Mouse (Mus musculus) brain, embryonic 14.5 days (tissue): ENCODE measurements around the gene Apoe. TPM values are rescaled to one million over a fixed set of nuclear protein-coding genes. Genes with fewer than 3 reads are reported as not detected.

Experiments
- DNase-seq: peaks from one replicate; pipeline ENCODE4 v3.0.0-alpha.2; 2011; ENCODE audit warnings: low read depth
- CTCF ChIP-seq: fragments of 200-500 bp; IDR thresholded peaks from 2 replicates; pipeline ENCODE4 v1.5.1; 2012; ENCODE audit warnings: inconsistent platforms, mild to moderate bottlenecking, moderate library complexity, borderline replicate concordance; ENCODE audit not compliant: insufficient read depth, insufficient read length; ENCODE audit errors: extremely low read depth
- POLR2A ChIP-seq: fragments of 200-500 bp; IDR thresholded peaks from 2 replicates; pipeline ENCODE4 v1.6.1; 2012; ENCODE audit warnings: mild to moderate bottlenecking, inconsistent platforms, borderline replicate concordance; ENCODE audit not compliant: poor library complexity, insufficient read depth, insufficient read length, severe bottlenecking; ENCODE audit errors: extremely low read depth
- polyA plus RNA-seq: library from polyadenylated mRNA; depleted of rRNA; stranded (reverse); fragments of >200 nt; gene quantifications from 2 replicates; pipeline ENCODE4 v1.2.3, GENCODE M21; 2012

Gene Apoe
- polyA plus RNA-seq, 1 experiment, result 295 TPM

DNA sequence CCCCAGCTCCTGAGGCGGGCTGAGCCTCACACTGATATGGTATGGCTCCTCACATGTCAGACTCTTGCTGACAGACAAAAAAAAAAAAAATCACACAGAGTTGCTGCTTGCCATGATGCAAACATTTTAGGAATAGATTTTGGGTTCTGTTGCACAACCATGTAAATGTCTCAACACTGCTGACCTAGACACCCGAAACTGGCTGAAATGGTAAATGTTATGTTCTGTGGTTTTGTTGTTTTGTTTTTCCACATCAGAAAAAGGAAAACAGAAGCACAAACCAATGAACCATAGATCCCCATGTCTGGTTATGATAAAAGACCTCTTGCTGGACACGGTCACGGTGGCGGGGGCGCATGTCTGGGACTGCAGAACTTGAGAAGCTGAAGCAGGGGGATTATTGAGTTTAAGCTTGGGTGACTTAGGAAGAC is 15.2 kb downstream of the Apoe start:
- no peak for DNase-seq
- TF ChIP-seq POLR2A, result no peak
- TF ChIP-seq CTCF, result no peak

DNA sequence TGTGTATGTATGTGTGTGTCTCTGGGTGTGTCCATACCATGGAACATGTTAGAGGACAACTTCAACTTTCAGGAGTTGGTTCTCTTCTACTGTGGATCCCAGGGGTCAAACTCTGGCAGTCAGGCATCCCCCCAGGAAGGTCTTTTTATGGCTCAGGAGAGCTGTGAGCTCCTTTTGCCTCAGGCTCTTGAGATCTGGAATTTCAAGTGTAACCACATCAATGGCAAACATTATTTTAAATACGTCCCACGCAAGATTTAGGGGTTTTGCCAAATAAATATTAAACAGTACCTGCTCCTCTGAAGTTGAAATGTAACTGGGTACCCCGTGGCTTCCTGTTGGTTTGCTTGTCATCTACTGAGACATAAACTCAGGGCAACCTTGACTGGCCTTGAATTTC is 16.0 kb downstream of the Apoe start:
- DNase-seq, result no peak
- TF ChIP-seq POLR2A (no peak), CTCF (no peak)

DNA sequence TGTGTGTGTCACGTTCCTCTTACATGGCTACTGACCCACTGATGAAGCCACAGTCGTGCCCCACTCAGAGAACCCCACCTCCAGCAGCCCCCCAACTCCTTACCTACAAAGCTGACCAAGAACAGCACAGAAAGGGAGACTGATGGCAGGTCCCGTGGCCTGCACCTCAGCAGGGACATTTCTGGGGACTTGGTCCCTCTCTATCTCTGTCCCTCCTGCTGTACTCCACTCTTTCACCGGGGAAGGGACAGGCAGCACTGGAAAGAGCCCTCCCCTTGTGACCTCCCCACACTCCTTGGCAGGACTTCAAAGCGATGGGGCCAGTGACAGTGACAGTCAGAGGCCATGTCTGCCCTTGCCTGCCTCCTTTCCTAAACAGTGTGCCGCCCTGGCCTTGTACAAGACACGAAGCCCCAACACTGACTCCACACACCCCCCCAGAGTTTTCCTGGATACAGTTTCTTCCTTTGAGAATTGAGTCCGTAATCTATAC is 17.7 kb downstream of the Apoe start, which contains the start of the genes Gm44805 and Apoc4:
Gene Gm44805 (minus strand): TSS at position 222 of the 493 bp plus-strand sequence.
Gene Apoc4 (minus strand): TSS at position 278 of the 493 bp plus-strand sequence.
- TF ChIP-seq CTCF (no peak), POLR2A (no peak)
- DNase-seq, result no peak

DNA sequence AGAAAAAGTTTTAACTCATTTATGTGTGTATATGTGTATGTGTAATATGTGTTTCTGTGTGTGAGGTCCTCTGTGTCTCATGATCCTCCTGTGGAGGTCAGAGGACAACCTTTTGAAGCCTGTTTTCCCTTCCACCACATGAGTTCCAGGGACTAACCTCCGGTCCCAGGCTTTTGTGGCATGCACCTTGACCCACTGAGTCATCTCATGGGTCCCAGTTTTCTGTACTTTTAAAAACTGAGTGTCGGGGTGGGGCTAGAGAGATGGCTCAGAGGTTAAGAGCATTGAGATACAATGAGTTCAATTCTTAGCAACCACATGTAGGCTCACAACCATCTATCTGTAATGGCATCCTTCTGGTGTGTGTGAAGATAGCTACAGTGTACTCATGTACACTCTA is 18.3 kb downstream of the Apoe start:
- no peak for DNase-seq
- TF ChIP-seq POLR2A (no peak), CTCF (no peak)

DNA sequence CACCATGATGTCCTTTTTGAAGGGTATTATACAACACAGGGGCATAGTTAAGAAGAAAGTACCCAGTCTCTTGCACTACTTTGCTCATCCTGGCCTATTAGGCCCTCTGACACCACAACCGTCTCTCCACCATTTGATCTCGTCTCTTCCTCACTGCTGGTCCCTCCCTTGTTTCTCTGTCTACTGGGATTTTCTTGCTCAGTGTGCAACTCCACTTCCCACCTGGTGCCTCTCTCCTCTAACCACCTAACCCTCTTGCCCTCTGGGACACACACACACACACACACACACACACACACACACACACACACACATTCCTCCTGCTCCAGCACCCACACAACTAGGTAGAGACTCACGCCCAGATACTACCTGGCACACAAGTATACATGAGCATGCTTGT is 20.1 kb downstream of the Apoe start:
- DNase-seq, result no peak
- TF ChIP-seq POLR2A (no peak), CTCF (no peak)

DNA sequence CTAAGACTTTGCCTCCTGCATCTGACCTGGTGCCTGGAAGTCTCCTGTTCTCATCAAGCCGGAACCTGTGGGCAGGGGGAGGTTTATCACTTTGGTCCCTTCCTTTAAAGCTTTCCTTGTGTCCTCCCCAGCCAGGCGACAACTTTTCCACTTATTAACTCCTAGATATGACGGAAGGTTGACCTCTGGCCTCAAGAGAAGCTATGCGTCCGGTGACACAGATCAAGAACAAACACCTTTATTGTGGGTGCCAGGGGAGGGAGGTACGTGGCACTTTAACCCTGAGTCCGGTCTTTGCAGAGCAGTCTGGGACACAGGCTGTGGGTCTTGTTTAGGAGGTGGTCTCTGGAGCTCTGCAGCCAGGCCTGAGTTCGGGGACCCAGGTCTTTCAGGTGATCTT is 21.1 kb downstream of the Apoe start, which contains the start of gene Apoc2:
Gene Apoc2 (minus strand): TSS at position 70 of the 400 bp plus-strand sequence.
- no peak for TF ChIP-seq POLR2A
- no peak for TF ChIP-seq CTCF
- no peak for DNase-seq

DNA sequence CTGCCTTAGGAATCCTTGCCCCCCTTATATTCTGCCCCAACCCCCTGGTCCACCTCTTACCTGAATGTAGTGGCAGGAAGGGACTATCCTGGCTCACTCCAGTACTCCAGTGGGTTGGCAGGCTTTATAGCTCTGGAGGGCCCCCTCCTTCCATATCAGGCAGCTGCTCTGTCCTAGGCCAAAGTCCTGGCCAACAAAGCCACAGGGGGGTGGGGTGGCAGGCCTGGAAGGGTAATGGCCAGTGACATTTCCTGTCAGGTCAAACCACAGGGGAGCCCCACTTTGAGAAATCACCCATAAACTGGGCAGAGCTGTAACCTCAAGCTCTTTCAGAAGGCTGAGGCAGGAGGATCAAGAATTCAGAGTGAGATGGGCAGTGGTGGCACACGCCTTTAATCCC is 22.3 kb downstream of the Apoe start:
- no peak for TF ChIP-seq CTCF
- no peak for TF ChIP-seq POLR2A
- no peak for DNase-seq

DNA sequence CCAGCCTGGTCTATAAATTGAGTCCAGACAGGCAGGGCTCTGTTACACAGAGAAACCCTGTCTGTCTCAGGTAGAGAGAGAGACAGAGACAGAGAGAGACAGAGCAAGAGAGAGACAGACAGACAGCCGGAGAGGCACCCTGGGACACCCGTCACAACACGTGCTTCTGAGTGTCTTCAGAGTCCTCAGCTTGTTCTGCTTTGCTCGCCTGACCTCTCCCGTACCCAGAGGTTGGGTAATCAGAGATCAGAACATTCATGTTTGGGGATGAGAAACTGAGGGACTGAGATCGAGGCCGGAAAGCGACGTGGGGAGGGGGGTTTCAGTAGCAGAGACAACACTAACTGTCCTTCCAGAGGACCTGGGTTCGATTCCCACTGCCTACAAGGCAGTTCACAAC is 23.2 kb downstream of the Apoe start:
- TF ChIP-seq CTCF (no peak), POLR2A (no peak)
- no peak for DNase-seq

DNA sequence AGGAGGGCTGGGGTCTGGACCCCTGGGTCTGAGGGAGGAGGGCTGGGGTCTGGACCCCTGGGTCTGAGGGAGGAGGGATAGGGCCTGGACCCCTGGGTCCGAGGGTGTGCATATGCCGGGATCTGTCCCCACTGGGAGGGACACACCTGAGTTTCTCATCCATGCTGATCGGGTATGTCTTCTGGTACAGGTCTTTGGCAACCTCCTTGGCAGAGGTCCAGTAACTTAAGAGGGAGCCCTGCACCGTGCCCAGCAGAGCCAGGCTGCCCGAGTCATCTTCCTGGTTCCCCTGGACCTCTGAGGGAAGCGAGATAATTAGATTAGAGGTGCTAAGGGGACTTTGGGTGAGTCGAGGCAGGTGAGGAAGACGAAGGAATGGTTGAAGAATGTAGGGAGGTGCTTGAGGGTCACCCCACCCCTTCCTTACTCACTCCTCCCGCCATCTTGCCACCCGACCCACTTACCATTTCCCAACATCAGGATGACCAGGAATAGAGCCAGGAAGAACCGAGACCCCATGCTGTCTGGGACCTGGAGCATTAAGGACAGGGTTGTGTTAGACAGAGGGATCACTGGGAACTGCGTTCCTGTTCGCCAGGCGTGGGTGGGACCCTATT is 25.8 kb downstream of the Apoe start:
- no peak for DNase-seq
- no peak for TF ChIP-seq POLR2A
- TF ChIP-seq CTCF, result no peak

DNA sequence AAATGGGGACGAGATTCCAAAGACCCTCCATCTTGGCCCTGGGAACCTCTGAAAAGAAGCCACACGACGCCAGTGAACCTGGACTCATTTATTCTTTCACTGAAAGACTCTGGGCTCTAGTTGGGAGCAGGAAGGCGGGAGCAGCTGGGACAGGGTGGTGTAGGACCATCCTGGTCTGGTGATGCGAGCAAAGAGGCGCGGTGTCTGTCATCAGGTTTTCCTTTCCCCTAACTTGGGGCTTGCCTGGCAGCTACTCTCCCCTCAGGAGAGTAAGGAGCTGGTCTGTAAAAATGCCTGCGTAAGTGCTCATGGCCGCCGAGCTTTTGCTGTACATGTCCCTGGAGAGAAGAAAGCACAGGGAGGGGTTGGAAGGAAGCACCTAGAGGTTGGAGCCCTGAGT is 27.5 kb downstream of the Apoe start:
- DNase-seq, result no peak
- TF ChIP-seq POLR2A (no peak), CTCF (no peak)

DNA sequence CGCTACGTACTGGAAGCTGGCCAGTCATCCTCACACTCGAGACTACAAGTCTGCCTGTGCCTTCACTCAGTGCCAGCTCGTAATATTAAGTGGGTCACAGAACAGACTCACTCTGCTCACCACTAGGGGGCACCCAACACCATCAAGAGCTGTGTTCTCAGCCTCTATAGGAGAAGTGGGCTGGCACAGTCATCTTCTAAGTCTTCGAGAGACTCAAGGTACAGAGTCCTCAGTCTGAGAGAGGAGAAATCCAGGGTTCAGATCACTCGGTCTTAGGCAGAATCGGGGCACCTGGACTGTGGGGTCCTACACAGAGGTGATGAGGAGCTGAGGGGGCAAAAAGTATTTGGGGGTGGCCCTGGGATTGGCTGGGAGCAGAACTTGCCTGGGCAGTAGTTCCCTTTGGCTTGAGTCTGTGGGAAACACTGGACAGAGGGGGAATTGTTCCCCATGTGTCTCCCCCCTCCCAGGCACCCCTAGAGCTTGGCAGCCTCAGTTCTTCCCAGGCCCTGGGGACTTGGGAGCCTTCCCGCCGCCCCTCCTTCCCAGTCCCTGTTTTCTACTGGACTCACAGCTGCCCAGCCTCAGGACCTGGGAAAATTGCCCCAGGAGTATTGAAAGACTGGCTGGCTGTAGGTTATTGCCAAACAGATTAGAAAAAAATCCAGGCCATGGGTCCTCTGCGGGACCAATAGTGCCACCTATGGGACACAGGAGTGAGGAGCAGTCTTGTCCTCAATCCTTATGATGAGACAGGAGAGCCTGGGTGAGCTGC is 29.9 kb downstream of the Apoe start:
- TF ChIP-seq CTCF (peak; percentile 88), POLR2A (no peak)
- DNase-seq, result peak; percentile 96
